Mouse (Mus musculus) MEL-GATA-1-ER (cell line): ENCODE data around the gene Trim69.

Experiments
- DNase-seq: peaks from one replicate; pipeline ENCODE4 v3.0.0-alpha.2; 2012; ENCODE audit warnings: low read depth; ENCODE audit errors: extremely low read depth

The Trim69 gene

DNA sequence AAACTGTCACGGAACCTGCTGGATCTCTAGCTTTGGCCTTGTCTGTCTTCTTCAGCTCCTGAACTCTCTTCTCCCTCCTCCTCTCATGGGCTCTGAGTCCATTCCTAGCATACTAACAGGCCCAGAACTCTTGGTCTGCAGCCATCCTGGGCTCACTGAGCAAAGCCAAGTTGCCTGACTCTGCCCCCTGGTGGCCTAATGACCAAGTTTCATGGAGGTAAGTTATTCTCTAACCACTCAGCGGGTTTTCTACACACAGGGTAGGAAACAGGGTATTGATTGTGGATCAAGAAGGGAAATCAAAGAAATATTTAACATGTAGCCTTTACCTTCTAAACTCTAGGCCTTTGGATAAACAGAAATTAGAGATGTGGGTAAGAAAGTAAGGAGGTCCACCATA is at the start of gene Trim69:
Gene Trim69, plus strand, starts transcription at position 21 of the 400 bp plus-strand sequence.
- no peak for DNase-seq

DNA sequence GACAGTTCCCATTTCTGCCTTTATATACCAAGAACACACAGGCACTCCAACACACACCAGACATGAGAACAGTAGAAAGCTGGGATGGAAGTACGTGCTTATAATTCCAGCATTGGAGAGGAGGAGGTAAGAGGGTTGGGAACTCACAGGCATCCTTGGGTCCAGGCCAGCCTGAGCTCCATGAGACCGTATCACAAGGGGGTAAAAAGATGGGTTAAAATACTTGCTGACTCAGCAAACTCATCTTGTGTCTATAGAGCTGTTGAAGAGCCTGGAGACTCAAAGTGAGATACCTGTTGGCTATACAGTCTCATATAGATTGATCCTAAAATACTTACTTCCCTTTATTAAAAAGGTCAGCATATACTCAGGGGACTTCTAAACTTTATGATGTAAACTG is 43.6 kb upstream of the Trim69 start:
- no peak for DNase-seq

GRCm38 (mm10) chr2:122117961-122118958 is 42.2 kb upstream of the Trim69 start, which contains the start of gene Spg11:
TSS of gene Spg11 (minus strand) at chr2:122118386.
- DNase-seq = peak; percentile 89

GRCm38 (mm10) chr2:122125680-122126572 is 34.6 kb upstream of the Trim69 start:
- peak; percentile 67 for DNase-seq

DNA sequence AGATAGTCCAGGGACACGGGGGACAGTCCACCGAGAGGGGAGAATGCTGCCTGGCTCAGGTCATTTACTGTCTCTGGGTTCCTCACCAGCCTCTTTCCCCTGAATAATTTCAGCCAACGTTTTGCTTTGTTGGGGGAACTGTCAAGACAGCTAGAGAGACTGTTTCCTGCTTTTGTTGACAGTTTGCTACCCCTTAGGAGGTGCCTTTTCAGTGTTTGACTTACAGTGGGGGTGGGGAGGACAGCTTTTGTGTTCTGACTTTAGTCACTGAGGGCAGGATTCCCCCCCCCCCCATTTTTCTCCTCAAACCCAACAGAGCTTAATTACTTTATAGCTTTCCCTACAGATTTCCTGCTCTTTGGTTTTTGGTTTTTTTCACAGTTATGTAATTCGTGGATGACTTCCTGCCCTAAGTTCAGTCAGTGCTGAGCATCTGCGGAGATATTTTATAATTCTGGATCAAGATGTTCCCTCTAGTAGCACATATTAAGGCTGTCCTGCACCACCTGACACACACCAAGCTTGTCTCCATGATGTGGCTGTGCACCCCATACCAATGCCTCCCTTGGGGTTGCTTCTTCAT is 33.6 kb upstream of the Trim69 start:
- no peak for DNase-seq

- no peak for DNase-seq
Measured at GRCm38 (mm10) chr2:122127635-122128034, 32.9 kb upstream of the Trim69 start.

GRCm38 (mm10) chr2:122132078-122132477 is 28.4 kb upstream of the Trim69 start:
- DNase-seq = no peak

DNA sequence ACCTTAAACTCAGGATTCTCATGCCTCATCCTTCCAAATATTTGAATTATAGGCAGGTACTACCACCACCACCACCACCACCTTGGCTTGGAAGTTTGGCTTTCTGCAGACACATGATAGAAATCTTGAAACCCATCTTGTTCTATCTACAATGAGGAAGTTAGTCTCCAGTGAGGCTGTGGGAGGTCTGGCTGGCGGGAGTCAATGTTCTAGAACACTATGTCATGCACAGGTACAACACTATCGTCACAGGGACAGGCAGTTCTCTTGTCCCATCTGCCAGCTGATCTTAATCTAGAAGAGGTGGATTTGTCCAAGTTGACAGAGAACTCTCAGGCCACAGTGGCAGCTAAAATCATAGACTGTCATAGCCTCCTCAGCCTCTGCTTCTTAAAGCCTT is 27.9 kb upstream of the Trim69 start:
- no peak for DNase-seq

- peak; percentile 75 for DNase-seq
Measured at GRCm38 (mm10) chr2:122137839-122138465, 22.5 kb upstream of the Trim69 start.

- no peak for DNase-seq
Measured at GRCm38 (mm10) chr2:122140815-122141214, 19.7 kb upstream of the Trim69 start.

GRCm38 (mm10) chr2:122141332-122141967 is 19.1 kb upstream of the Trim69 start:
- DNase-seq = no peak

DNA sequence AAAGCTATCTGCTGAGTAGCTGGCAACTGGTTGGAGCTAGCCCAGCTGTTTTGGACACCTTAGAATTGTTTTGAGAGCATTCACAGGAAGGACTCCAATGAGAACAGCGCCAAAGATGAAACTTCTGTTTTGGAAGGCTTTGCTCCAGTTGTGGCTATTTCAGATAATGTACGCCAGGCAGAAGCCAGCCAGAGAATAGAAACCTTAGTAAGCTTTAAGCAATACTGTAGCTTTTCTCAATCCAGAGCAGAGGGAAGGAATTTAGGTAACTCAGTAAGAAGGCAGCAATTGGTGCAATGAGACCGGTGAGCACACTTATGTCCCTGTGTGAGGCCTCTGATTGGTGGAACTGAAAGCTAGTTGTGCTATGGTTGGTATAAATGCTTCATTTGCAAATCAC is 17.4 kb upstream of the Trim69 start:
- DNase-seq = no peak

GRCm38 (mm10) chr2:122145756-122146155 is 14.7 kb upstream of the Trim69 start:
- DNase-seq = no peak

- DNase-seq = peak; percentile 69
Measured at GRCm38 (mm10) chr2:122146687-122147086, 13.8 kb upstream of the Trim69 start.

DNA sequence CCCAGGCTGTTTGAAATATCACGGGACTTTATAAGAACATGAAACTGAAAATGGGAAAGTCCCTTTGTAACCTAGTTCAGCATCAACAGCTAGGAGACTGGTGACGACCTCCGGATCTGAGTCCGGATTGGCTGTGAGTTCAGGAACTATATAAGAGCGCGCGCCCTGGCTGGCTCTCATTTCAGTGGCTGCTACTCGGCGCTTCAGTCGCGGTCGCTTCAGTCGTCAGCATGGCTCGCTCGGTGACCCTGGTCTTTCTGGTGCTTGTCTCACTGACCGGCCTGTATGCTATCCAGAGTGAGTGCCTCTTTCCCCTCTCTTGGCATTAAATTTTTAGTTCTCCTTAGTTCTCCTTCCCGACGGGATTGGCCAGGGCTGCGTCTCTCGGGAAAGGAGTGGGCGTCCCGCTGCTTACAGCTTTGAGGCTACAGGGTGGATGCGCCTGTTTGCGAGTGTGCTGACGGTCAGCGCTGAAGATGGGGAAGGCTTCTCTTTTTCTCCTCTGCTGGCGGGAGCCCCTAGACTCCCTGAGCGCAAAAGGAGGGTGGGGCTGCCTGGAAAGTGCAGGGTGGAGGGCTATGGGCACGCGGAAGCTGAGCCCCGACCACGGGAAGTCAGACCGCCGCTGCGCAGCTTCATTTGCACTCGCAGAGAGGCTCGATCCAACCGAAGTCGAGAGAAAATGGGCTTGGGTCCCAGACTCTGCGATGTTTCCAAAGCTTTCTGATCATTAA is 12.8 kb upstream of the Trim69 start, which contains the start of gene B2m:
Gene B2m, plus strand, starts transcription at position 179 of the 734 bp plus-strand sequence.
- peak; percentile 98 for DNase-seq

GRCm38 (mm10) chr2:122148242-122148917 is 12.1 kb upstream of the Trim69 start:
- DNase-seq = peak; percentile 78

- DNase-seq = no peak
Measured at GRCm38 (mm10) chr2:122149316-122149715, 11.2 kb upstream of the Trim69 start.

GRCm38 (mm10) chr2:122149716-122150115 is 10.8 kb upstream of the Trim69 start:
- no peak for DNase-seq

DNA sequence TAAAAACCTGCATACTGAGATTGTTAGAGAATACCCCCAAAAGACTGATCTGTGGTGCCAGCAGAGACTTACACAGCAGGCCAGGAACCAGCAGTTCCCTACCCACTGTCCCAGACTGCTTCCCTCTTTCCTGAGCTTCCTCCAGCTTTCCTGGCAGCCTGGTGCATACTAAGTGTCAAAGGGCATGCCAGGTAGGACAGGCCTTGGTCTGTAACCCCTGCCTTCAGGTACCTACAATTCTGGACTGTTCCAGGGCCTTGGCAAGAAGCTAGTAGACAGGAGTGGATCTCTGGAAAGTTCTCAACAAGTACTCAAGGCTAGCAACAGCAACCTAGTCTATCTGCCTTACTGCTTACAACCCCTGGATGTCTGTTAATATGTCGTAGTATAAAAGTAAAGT is 9.3 kb upstream of the Trim69 start:
- no peak for DNase-seq
